Mouse (Mus musculus) midbrain, embryonic 11.5 days (tissue): ENCODE measurements at regions not wholly inside any gene's neighbourhood (a gene's known extent, or its start where the extent isn't known, plus 50 kb on each side); places are given as distances from the start of the nearest gene placed in this dataset.

Experiments used
- ATAC-seq: fragments of 200-750 bp; cut with Nextera tagmentation; 2 replicates; pipeline ENCODE4 v1.8.0; 2017; ENCODE audit warnings: moderate TSS enrichment, moderate library complexity; ENCODE audit not compliant: low FRiP score
- DNase-seq: peaks from one replicate; pipeline ENCODE4 v3.0.0; 2015; ENCODE audit warnings: low spot score; ENCODE audit errors: missing footprints
- H3K27ac ChIP-seq: fragments of 300-500 bp; sonication (generic); 2 replicates; pipeline ENCODE4 v1.5.1; 2014; ENCODE audit warnings: low read depth, low read length
- H3K27me3 ChIP-seq: fragments of 300-500 bp; sonication (generic); 2 replicates; pipeline ENCODE4 v1.6.1; 2014; ENCODE audit warnings: mild to moderate bottlenecking, low read length, moderate library complexity, mixed read lengths; ENCODE audit not compliant: control insufficient read depth, insufficient read depth
- H3K36me3 ChIP-seq: fragments of 300-500 bp; sonication (generic); 2 replicates; pipeline ENCODE4 v1.6.1; 2014; ENCODE audit warnings: mild to moderate bottlenecking, low read length, moderate library complexity, mixed read lengths; ENCODE audit not compliant: control insufficient read depth, insufficient read depth
- H3K4me1 ChIP-seq: fragments of 300-500 bp; sonication (generic); 2 replicates; pipeline ENCODE4 v1.6.1; 2014; ENCODE audit warnings: low read length; ENCODE audit not compliant: control insufficient read depth, insufficient read depth
- H3K4me2 ChIP-seq: fragments of 300-500 bp; sonication (generic); 2 replicates; pipeline ENCODE4 v1.6.1; 2014; ENCODE audit warnings: mild to moderate bottlenecking, moderate library complexity
- H3K4me3 ChIP-seq: fragments of 300-500 bp; sonication (generic); 2 replicates; pipeline ENCODE4 v1.5.1; 2014; ENCODE audit warnings: low read depth, low read length
- H3K9ac ChIP-seq: fragments of 300-500 bp; sonication (generic); 2 replicates; pipeline ENCODE4 v1.6.1; 2014; ENCODE audit warnings: low read length
- H3K9me3 ChIP-seq: fragments of 300-500 bp; sonication (generic); 2 replicates; pipeline ENCODE4 v1.6.1; 2016; ENCODE audit warnings: low read length; ENCODE audit not compliant: control insufficient read depth
- WGBS: fragments of 180-500 bp; shearing (Covaris S2); extraction: QIAGEN DNeasy Blood & Tissue Kit; methylation state at CpG from one replicate; pipeline ENCODE4 v1.1.7; 2014; 5-methylcytosine and 5-hydroxymethylcytosine counted together

GRCm38 (mm10) chr13:114684298-114684697, 133.7 kb upstream of the Mocs2 start:
- WGBS = 84% methylated on average over 1 of the region's 1 CpGs
- ATAC-seq = no peak

GRCm38 (mm10) chr13:114685368-114685767, 132.7 kb upstream of the Mocs2 start:
- H3K4me2 ChIP-seq = no peak overlapping the region
- H3K4me3 ChIP-seq = no peak overlapping the region
- H3K9me3 ChIP-seq = no peaks in the 10 kb centered on the region
- H3K27me3 ChIP-seq = no peaks in the 10 kb centered on the region
- no peak for DNase-seq
- no peaks in the 10 kb centered on the region for H3K4me1 ChIP-seq
- no peak for ATAC-seq
- 65% methylated on average over 4 of the region's 4 CpGs for WGBS
- H3K9ac ChIP-seq = no peak overlapping the region
- H3K27ac ChIP-seq = no peak overlapping the region
- no peaks in the 10 kb centered on the region for H3K36me3 ChIP-seq

More at GRCm38 (mm10) chr13:114684298-114684697, 133.7 kb upstream of the Mocs2 start:
- no peak overlapping the region for H3K4me3 ChIP-seq
- H3K9ac ChIP-seq = no peak overlapping the region
- no peaks in the 10 kb centered on the region for H3K27me3 ChIP-seq
- no peaks in the 10 kb centered on the region for H3K36me3 ChIP-seq
- no peaks in the 10 kb centered on the region for H3K4me1 ChIP-seq
- no peak overlapping the region for H3K4me2 ChIP-seq
- no peak for DNase-seq
- H3K9me3 ChIP-seq = no peaks in the 10 kb centered on the region
- H3K27ac ChIP-seq = no peak overlapping the region

- Histone ChIP-seq H3K4me2 (no peak overlapping the region), H3K27me3 (no peaks in the 10 kb centered on the region), H3K27ac (no peak overlapping the region), H3K4me3 (no peak overlapping the region), H3K9ac (no peak overlapping the region), H3K4me1 (no peaks in the 10 kb centered on the region), H3K36me3 (no peaks in the 10 kb centered on the region), H3K9me3 (no peaks in the 10 kb centered on the region)
- ATAC-seq (no peak), DNase-seq (no peak)
- 78% methylated on average over 2 of the region's 2 CpGs for WGBS
Observed at GRCm38 (mm10) chr13:114712601-114713000, 105.4 kb upstream of the Mocs2 start.

GRCm38 (mm10) chr13:114719771-114720170, 98.3 kb upstream of the Mocs2 start:
- no peaks in the 10 kb centered on the region for H3K36me3 ChIP-seq

GRCm38 (mm10) chr13:114726828-114727227, 91.2 kb upstream of the Mocs2 start:
- WGBS = 86% methylated on average over 4 of the region's 4 CpGs
- Histone ChIP-seq H3K9me3 (no peaks in the 10 kb centered on the region), H3K4me2 (no peak overlapping the region), H3K4me1 (no peaks in the 10 kb centered on the region), H3K27me3 (no peaks in the 10 kb centered on the region), H3K36me3 (no peaks in the 10 kb centered on the region), H3K4me3 (no peak overlapping the region), H3K27ac (no peak overlapping the region), H3K9ac (no peak overlapping the region)
- ATAC-seq (no peak), DNase-seq (no peak)

More at GRCm38 (mm10) chr13:114719771-114720170, 98.3 kb upstream of the Mocs2 start:
- Histone ChIP-seq H3K9me3 (no peaks in the 10 kb centered on the region), H3K4me1 (no peaks in the 10 kb centered on the region), H3K27ac (no peak overlapping the region), H3K9ac (no peak overlapping the region), H3K27me3 (no peaks in the 10 kb centered on the region), H3K4me2 (no peak overlapping the region), H3K4me3 (no peak overlapping the region)
- WGBS = 66% methylated on average over 4 of the region's 4 CpGs
- ATAC-seq = no peak
- no peak for DNase-seq

GRCm38 (mm10) chr13:114735066-114735465, 83.0 kb upstream of the Mocs2 start:
- no peak overlapping the region for H3K4me2 ChIP-seq
- WGBS = 91% methylated on average over 7 of the region's 7 CpGs
- DNase-seq = no peak
- H3K9ac ChIP-seq = no peak overlapping the region
- H3K4me1 ChIP-seq = no peaks in the 10 kb centered on the region
- no peaks in the 10 kb centered on the region for H3K27me3 ChIP-seq
- H3K9me3 ChIP-seq = no peaks in the 10 kb centered on the region
- ATAC-seq = no peak
- no peak overlapping the region for H3K27ac ChIP-seq
- H3K4me3 ChIP-seq = no peak overlapping the region
- H3K36me3 ChIP-seq = no peaks in the 10 kb centered on the region

- Histone ChIP-seq H3K4me2 (no peak overlapping the region), H3K36me3 (no peaks in the 10 kb centered on the region), H3K27me3 (no peaks in the 10 kb centered on the region), H3K4me1 (no peaks in the 10 kb centered on the region), H3K27ac (no peak overlapping the region), H3K4me3 (no peak overlapping the region), H3K9me3 (no peaks in the 10 kb centered on the region), H3K9ac (no peak overlapping the region)
- ATAC-seq (no peak), DNase-seq (no peak)
- WGBS = 93% methylated on average over 4 of the region's 4 CpGs
Observed at GRCm38 (mm10) chr13:114736066-114736465, 82.0 kb upstream of the Mocs2 start.

- no peak for ATAC-seq
Observed at GRCm38 (mm10) chr13:114742534-114742933, 75.5 kb upstream of the Mocs2 start.

GRCm38 (mm10) chr13:114745814-114746213, 72.2 kb upstream of the Mocs2 start:
- ATAC-seq = no peak

More at GRCm38 (mm10) chr13:114742534-114742933, 75.5 kb upstream of the Mocs2 start:
- no peaks in the 10 kb centered on the region for H3K36me3 ChIP-seq
- H3K9me3 ChIP-seq = no peaks in the 10 kb centered on the region
- H3K27ac ChIP-seq = no peak overlapping the region
- 65% methylated on average over 3 of the region's 3 CpGs for WGBS
- H3K4me3 ChIP-seq = no peak overlapping the region
- no peak overlapping the region for H3K4me2 ChIP-seq
- no peaks in the 10 kb centered on the region for H3K4me1 ChIP-seq
- H3K9ac ChIP-seq = no peak overlapping the region
- no peak for DNase-seq
- no peaks in the 10 kb centered on the region for H3K27me3 ChIP-seq

GRCm38 (mm10) chr13:114757459-114757858, 60.6 kb upstream of the Mocs2 start:
- Histone ChIP-seq H3K4me1 (no peaks in the 10 kb centered on the region), H3K27ac (no peak overlapping the region), H3K9ac (no peak overlapping the region), H3K4me3 (no peak overlapping the region), H3K36me3 (no peaks in the 10 kb centered on the region), H3K9me3 (no peaks in the 10 kb centered on the region), H3K4me2 (no peak overlapping the region), H3K27me3 (no peaks in the 10 kb centered on the region)
- no peak for DNase-seq
- ATAC-seq = 0 out of 2 replicates have a peak, but pooled peaks have one; percentile 40

More at GRCm38 (mm10) chr13:114745814-114746213, 72.2 kb upstream of the Mocs2 start:
- no peaks in the 10 kb centered on the region for H3K9me3 ChIP-seq
- H3K4me2 ChIP-seq = no peak overlapping the region
- H3K36me3 ChIP-seq = no peaks in the 10 kb centered on the region
- 77% methylated on average over 2 of the region's 2 CpGs for WGBS
- H3K4me1 ChIP-seq = no peaks in the 10 kb centered on the region
- no peak overlapping the region for H3K27ac ChIP-seq
- no peaks in the 10 kb centered on the region for H3K27me3 ChIP-seq
- no peak overlapping the region for H3K4me3 ChIP-seq
- H3K9ac ChIP-seq = no peak overlapping the region
- no peak for DNase-seq
